ENCODE assay signal across 5 mouse cellular contexts in genomic region chr10:43257500-43257899, GRCm38 (mm10). TPM values are rescaled to one million over a fixed set of nuclear protein-coding genes. Genes with fewer than 3 reads are reported as not detected.
DNase-seq lines count a peak whose midpoint lies in the region; ATAC-seq and TF ChIP-seq lines count a peak whose summit lies in the region.
"Not testable (repeated sequence)": the region's sequence is repeated elsewhere in the genome, so short reads cannot be mapped to it uniquely, and the experiment has no call there.

No protein-coding gene starts in this region.

- not testable (repeated sequence) for TF ChIP-seq RAD21 in MEL (IDR thresholded peaks at IDR 0.05; ENCODE audit: low read depth, low read length)

- peak; percentile 84 for ATAC-seq in intestine, embryonic 15.5 days
- peak; percentile 83 for ATAC-seq in intestine, embryonic 16.5 days
- ATAC-seq in intestine, postnatal 0 days: peak; percentile 53

- TF ChIP-seq CTCF in MEL (IDR thresholded peaks at IDR 0.05 in 2 of 3, conservative IDR thresholded peaks at IDR 0.05 in 1 of 3; ENCODE audit: control insufficient read depth in 1 of 3, insufficient read depth in 1 of 3, low read depth in 2 of 3, low read length in 3 of 3, poor library complexity in 1 of 3, severe bottlenecking in 1 of 3); intestine, postnatal 0 days (IDR thresholded peaks at IDR 0.05; ENCODE audit: low read depth); small intestine, adult 2 months (IDR thresholded peaks at IDR 0.05; ENCODE audit: extremely low read depth, insufficient read length, insufficient replicate concordance, low read depth, low read length): not testable (repeated sequence)

- not testable (repeated sequence) for H3K4me1 ChIP-seq in MEL (ENCODE audit: control insufficient read depth in 1 of 2, insufficient read depth in 2 of 2, low read length in 2 of 2); intestine, embryonic 15.5 days (replicated peaks); intestine, embryonic 16.5 days (ENCODE audit: control insufficient read depth, insufficient read depth, low read length); intestine, postnatal 0 days (replicated peaks; ENCODE audit: control insufficient read depth, insufficient read depth, low read length); small intestine, adult 2 months (ENCODE audit: control insufficient read depth, insufficient read depth, insufficient read length, low read length)

- H3K9me3 ChIP-seq in MEL (replicated peaks; ENCODE audit: insufficient read depth, low read length); intestine, embryonic 15.5 days; intestine, embryonic 16.5 days (ENCODE audit: control insufficient read depth, low read length); intestine, postnatal 0 days (ENCODE audit: control insufficient read depth): not testable (repeated sequence)

- DNase-seq in MEL (ENCODE audit: low read depth, low spot score): not testable (repeated sequence)

- H3K27me3 ChIP-seq in MEL (ENCODE audit: control insufficient read depth in 1 of 2, insufficient read depth in 2 of 2, low read length in 2 of 2); intestine, embryonic 15.5 days (replicated peaks); intestine, embryonic 16.5 days (replicated peaks; ENCODE audit: control insufficient read depth, insufficient read depth, low read length); intestine, postnatal 0 days (replicated peaks; ENCODE audit: control insufficient read depth, insufficient read depth, low read length); small intestine, adult 2 months (ENCODE audit: control insufficient read depth, insufficient read depth, low read length): not testable (repeated sequence)

- not testable (repeated sequence) for H3K9ac ChIP-seq in MEL (ENCODE audit: control insufficient read depth, low read depth, low read length, poor library complexity, severe bottlenecking); intestine, embryonic 15.5 days; intestine, embryonic 16.5 days (ENCODE audit: low read depth, low read length); intestine, postnatal 0 days (ENCODE audit: low read depth, low read length)

- not testable (repeated sequence) for H3K4me3 ChIP-seq in MEL (ENCODE audit: control insufficient read depth in 1 of 2, insufficient read depth in 1 of 2, low read depth in 2 of 2, low read length in 2 of 2); intestine, embryonic 15.5 days (replicated peaks); intestine, embryonic 16.5 days (ENCODE audit: low read length); intestine, postnatal 0 days (ENCODE audit: low read depth, low read length); small intestine, adult 2 months (ENCODE audit: low read depth, low read length)

- not testable (repeated sequence) for H3K27ac ChIP-seq in MEL (ENCODE audit: control insufficient read depth, low read depth, low read length); intestine, embryonic 15.5 days; intestine, embryonic 16.5 days (ENCODE audit: low read length); intestine, postnatal 0 days (ENCODE audit: low read depth, low read length)
- peak overlapping the region; percentile 94 for H3K27ac ChIP-seq in small intestine, adult 2 months (ENCODE audit: insufficient read depth, low read depth, low read length)

- TF ChIP-seq POLR2A in MEL (IDR thresholded peaks at IDR 0.05; ENCODE audit: control insufficient read depth in 1 of 2, insufficient read depth in 1 of 2, low read depth in 1 of 2, low read length in 2 of 2, poor library complexity in 1 of 2); small intestine, adult 2 months (IDR thresholded peaks at IDR 0.05; ENCODE audit: low read depth, low read length): not testable (repeated sequence)

- not testable (repeated sequence) for H3K79me2 ChIP-seq in MEL (ENCODE audit: control insufficient read depth, insufficient read depth, low read length, poor library complexity)

- H3K36me3 ChIP-seq in MEL (ENCODE audit: control insufficient read depth in 1 of 2, insufficient read depth in 2 of 2, low read length in 2 of 2); intestine, embryonic 15.5 days; intestine, embryonic 16.5 days (ENCODE audit: control insufficient read depth, insufficient read depth, low read length); intestine, postnatal 0 days (ENCODE audit: control insufficient read depth, insufficient read depth); small intestine, adult 2 months (ENCODE audit: control insufficient read depth, insufficient read depth, low read length): not testable (repeated sequence)

- TF ChIP-seq EP300 in MEL (IDR thresholded peaks at IDR 0.05; ENCODE audit: low read depth in 1 of 2, low read length in 2 of 2): not testable (repeated sequence)

- not testable (repeated sequence) for H3K4me2 ChIP-seq in intestine, embryonic 15.5 days (replicated peaks); intestine, embryonic 16.5 days (ENCODE audit: low read depth, low read length); intestine, postnatal 0 days (replicated peaks; ENCODE audit: low read depth)

- 72% methylated on average over 8 of the region's 8 CpGs for WGBS in intestine, embryonic 15.5 days
- WGBS in intestine, embryonic 16.5 days: 75% methylated on average over 8 of the region's 8 CpGs
- WGBS in intestine, postnatal 0 days: 49% methylated on average over 8 of the region's 8 CpGs
- 27% methylated on average over 8 of the region's 8 CpGs for WGBS in small intestine, adult 2 months

TF ChIP-seq in MEL, 35 proteins besides CTCF, POLR2A, EP300 and RAD21:
- TF ChIP-seq RCOR1 (IDR thresholded peaks at IDR 0.05; ENCODE audit: low read depth, low read length): peak; percentile 29; the same call in 1 of the 2 replicates
- 0 out of 2 replicates have a peak, but pooled peaks have one; percentile 31 for TF ChIP-seq GATA1 (IDR thresholded peaks at IDR 0.05; ENCODE audit: low read depth, low read length)

RNA-seq across cellular contexts. Expression of gene Pdss2, which starts 36.2 kb away (rescaled TPM):
- 14.3 and 14.9 TPM in 2 replicates for total RNA-seq in MEL (2012; rRNA removed)
- polyA plus RNA-seq in MEL (2012; ENCODE audit: insufficient read depth in 1 of 2, insufficient read length in 2 of 2, low read depth in 1 of 2, low replicate concordance in 2 of 2, missing spikeins in 1 of 2): 10 to 100 TPM in 1 of 2 experiments, not detected in 1; 14.8 TPM
- polyA plus RNA-seq in intestine, embryonic 15.5 days (2015; fragmentation: Nextera tagmentation; extraction: Ambion mirVana): 14.8 and 17.2 TPM in 2 replicates
- 14.9 and 16.5 TPM in 2 replicates for polyA plus RNA-seq in intestine, embryonic 16.5 days (2015; fragmentation: Nextera tagmentation; extraction: Ambion mirVana)
- polyA plus RNA-seq in intestine, postnatal 0 days (2015; fragmentation: Nextera tagmentation; extraction: Ambion mirVana): 7.8 and 8.0 TPM in 2 replicates
- polyA plus RNA-seq in small intestine, adult 2 months (2012; rRNA removed): 9.0 and 10.5 TPM in 2 replicates
